ENCODE assay signal across 14 mouse cellular contexts in genomic region chr7:16172586-16173140, GRCm38 (mm10). TPM values are rescaled to one million over a fixed set of nuclear protein-coding genes. Genes with fewer than 3 reads are reported as not detected.
DNase-seq lines count a peak whose midpoint lies in the region; ATAC-seq lines count a peak whose summit lies in the region.
"Had no signal": no experiment of that assay in that cellular context is flagged by ENCODE, and none has a peak within 500 bp of the region (broad histone marks: within the 10 kb centered on the region; RNA-seq: fewer than 3 reads in every experiment).

No protein-coding gene starts in this region.

- H3K4me1 ChIP-seq in kidney, embryonic 14.5 days (ENCODE audit: control insufficient read depth, insufficient read depth, low read length): peaks cover 20% of the 10 kb centered on the region
- H3K4me1 ChIP-seq in embryonic facial prominence, embryonic 12.5 days: peaks cover 13% of the 10 kb centered on the region
- H3K4me1 ChIP-seq in hindbrain, embryonic 16.5 days (ENCODE audit: control insufficient read depth, insufficient read depth, low read depth, low read length): peaks cover 35% of the 10 kb centered on the region
- peaks cover 29% of the 10 kb centered on the region for H3K4me1 ChIP-seq in neural tube, embryonic 14.5 days (ENCODE audit: control insufficient read depth, insufficient read depth, low read length)

- H3K9me3 ChIP-seq in kidney, embryonic 14.5 days (ENCODE audit: control insufficient read depth, low read length): peaks cover 4% of the 10 kb centered on the region; the same call in 1 of the 2 replicates
- peaks cover 5% of the 10 kb centered on the region; the same call in 1 of the 2 replicates for H3K9me3 ChIP-seq in embryonic facial prominence, embryonic 12.5 days
- peaks cover 7% of the 10 kb centered on the region for H3K9me3 ChIP-seq in hindbrain, embryonic 16.5 days (ENCODE audit: control insufficient read depth, low read length)
- no peaks in the 10 kb centered on the region for H3K9me3 ChIP-seq in neural tube, embryonic 14.5 days (ENCODE audit: control insufficient read depth, low read length)
- H3K9me3 ChIP-seq: intestine, embryonic 15.5 days had no signal

- H3K27ac ChIP-seq in kidney, embryonic 14.5 days (ENCODE audit: low read depth, low read length): no peak overlapping the region
- H3K27ac ChIP-seq in embryonic facial prominence, embryonic 12.5 days: 0 out of 2 replicates have a peak overlapping the region, but pooled peaks have one; percentile 30
- H3K27ac ChIP-seq in hindbrain, embryonic 16.5 days (ENCODE audit: low read depth, low read length): peak overlapping the region; percentile 61
- H3K27ac ChIP-seq in neural tube, embryonic 14.5 days (ENCODE audit: low read depth, low read length): peak overlapping the region; percentile 90
- H3K27ac ChIP-seq: heart, embryonic 13.5 days; intestine, embryonic 15.5 days; stomach, postnatal 0 days had no signal

- intact Hi-C loops in heart, postnatal 25 days (cut with DNase I): no loop called here

- 27% methylated on average over 1 of the region's 1 CpGs for WGBS in kidney, embryonic 14.5 days
- WGBS in embryonic facial prominence, embryonic 12.5 days: 50% methylated on average over 1 of the region's 1 CpGs
- WGBS in hindbrain, embryonic 16.5 days: 13% methylated on average over 1 of the region's 1 CpGs
- whole genome bisulfite sequencing in neural tube, embryonic 14.5 days: 0% methylated on average over 1 of the region's 1 CpGs

- no peaks in the 10 kb centered on the region for H3K36me3 ChIP-seq in kidney, embryonic 14.5 days (ENCODE audit: control insufficient read depth, insufficient read depth, low read length)
- no peaks in the 10 kb centered on the region for H3K36me3 ChIP-seq in embryonic facial prominence, embryonic 12.5 days
- peaks cover 1% of the 10 kb centered on the region; the same call in 1 of the 2 replicates for H3K36me3 ChIP-seq in hindbrain, embryonic 16.5 days (ENCODE audit: control insufficient read depth, insufficient read depth, low read length)
- peaks cover 2% of the 10 kb centered on the region; the same call in 1 of the 2 replicates for H3K36me3 ChIP-seq in neural tube, embryonic 14.5 days (ENCODE audit: control insufficient read depth, insufficient read depth, low read length)
- H3K36me3 ChIP-seq: heart, embryonic 13.5 days; intestine, embryonic 15.5 days had no signal

- ATAC-seq in kidney, embryonic 14.5 days (ENCODE audit: low FRiP score, low TSS enrichment): peak; percentile 15
- ATAC-seq in embryonic facial prominence, embryonic 12.5 days (ENCODE audit: insufficient number of reproducible peaks, insufficient read depth, low FRiP score, low TSS enrichment): no peak
- ATAC-seq in hindbrain, embryonic 16.5 days: 0 out of 2 replicates have a peak, but pooled peaks have one; percentile 3
- ATAC-seq in neural tube, embryonic 14.5 days (ENCODE audit: low read depth): peak; percentile 14
- ATAC-seq: intestine, embryonic 15.5 days; lung, postnatal 0 days had no signal

- no peak overlapping the region; the same call in 1 of the 2 replicates for H3K4me2 ChIP-seq in kidney, embryonic 14.5 days (replicated peaks; ENCODE audit: low read depth, low read length)
- H3K4me2 ChIP-seq in embryonic facial prominence, embryonic 12.5 days (replicated peaks): no peak overlapping the region
- H3K4me2 ChIP-seq in hindbrain, embryonic 16.5 days (ENCODE audit: low read length): no peak overlapping the region
- H3K4me2 ChIP-seq in neural tube, embryonic 14.5 days (ENCODE audit: low read depth, low read length): no peak overlapping the region
- H3K4me2 ChIP-seq: heart, embryonic 13.5 days; intestine, embryonic 15.5 days had no signal

- no peaks in the 10 kb centered on the region for H3K27me3 ChIP-seq in kidney, embryonic 14.5 days (ENCODE audit: control insufficient read depth, insufficient read depth, low read length)
- H3K27me3 ChIP-seq in embryonic facial prominence, embryonic 12.5 days: peaks cover 5% of the 10 kb centered on the region; the same call in 1 of the 2 replicates
- no peaks in the 10 kb centered on the region for H3K27me3 ChIP-seq in hindbrain, embryonic 16.5 days (replicated peaks; ENCODE audit: control insufficient read depth, insufficient read depth, low read length)
- no peaks in the 10 kb centered on the region for H3K27me3 ChIP-seq in neural tube, embryonic 14.5 days (ENCODE audit: control insufficient read depth, insufficient read depth, low read length)
- H3K27me3 ChIP-seq: intestine, embryonic 15.5 days had no signal

- H3K4me3 ChIP-seq in kidney, embryonic 14.5 days (ENCODE audit: low read length): no peak overlapping the region
- H3K4me3 ChIP-seq in embryonic facial prominence, embryonic 12.5 days: no peak overlapping the region
- H3K4me3 ChIP-seq in hindbrain, embryonic 16.5 days (ENCODE audit: low read length): no peak overlapping the region
- no peak overlapping the region for H3K4me3 ChIP-seq in neural tube, embryonic 14.5 days (ENCODE audit: low read depth, low read length)
- H3K4me3 ChIP-seq: heart, embryonic 13.5 days; intestine, embryonic 15.5 days had no signal

- H3K9ac ChIP-seq in kidney, embryonic 14.5 days (ENCODE audit: low read depth, low read length): no peak overlapping the region
- 0 out of 2 replicates have a peak overlapping the region, but pooled peaks have one; percentile 27 for H3K9ac ChIP-seq in embryonic facial prominence, embryonic 12.5 days
- peak overlapping the region; percentile 47 for H3K9ac ChIP-seq in hindbrain, embryonic 16.5 days (ENCODE audit: low read depth, low read length)
- H3K9ac ChIP-seq in neural tube, embryonic 14.5 days (replicated peaks; ENCODE audit: low read depth, low read length): no peak overlapping the region
- H3K9ac ChIP-seq: heart, embryonic 13.5 days; intestine, embryonic 15.5 days had no signal

- no peak for DNase-seq in kidney, postnatal 10 days
- no peak for DNase-seq in adrenal gland, postnatal 4 days (ENCODE audit: low spot score in 2 of 2)
- DNase-seq in heart, postnatal 25 days (ENCODE audit: low spot score): no peak
- DNase-seq: gastrocnemius, postnatal 36 days had no signal

RNA-seq across cellular contexts. Expression of gene Meis3, which starts 2.2 kb away (rescaled TPM):
- 26.1 and 28.0 TPM in 2 replicates for polyA plus RNA-seq in kidney, embryonic 14.5 days (2014; fragmentation: Nextera tagmentation; extraction: Ambion mirVana)
- polyA plus RNA-seq in embryonic facial prominence, embryonic 12.5 days (2016; fragmentation: Nextera tagmentation; extraction: Ambion mirVana): 48.8 and 58.5 TPM in 2 replicates
- polyA plus RNA-seq in hindbrain, embryonic 16.5 days (2015; fragmentation: Nextera tagmentation; extraction: Ambion mirVana): 96.6 and 122 TPM in 2 replicates
- polyA plus RNA-seq in neural tube, embryonic 14.5 days (2014; fragmentation: Nextera tagmentation; extraction: Ambion mirVana): 122 and 127 TPM in 2 replicates
- 10 to 100 TPM; 18.8 to 22.0 TPM for total RNA-seq in adrenal gland, postnatal 4 days (2021)
- 1 to 10 TPM; 4.4 to 5.3 TPM for total RNA-seq in heart, postnatal 25 days (2021)
- total RNA-seq: common myeloid progenitor, adult 5-6 weeks had no signal

RNA-seq across cellular contexts. Expression of gene Slc8a2, which starts 43.0 kb away (rescaled TPM):
- polyA plus RNA-seq in kidney, embryonic 14.5 days (2014; fragmentation: Nextera tagmentation; extraction: Ambion mirVana): 0.21 and 0.24 TPM in 2 replicates
- 0.49 and 0.55 TPM in 2 replicates for polyA plus RNA-seq in embryonic facial prominence, embryonic 12.5 days (2016; fragmentation: Nextera tagmentation; extraction: Ambion mirVana)
- polyA plus RNA-seq in hindbrain, embryonic 16.5 days (2015; fragmentation: Nextera tagmentation; extraction: Ambion mirVana): 1.1 and 1.2 TPM in 2 replicates
- 1.5 and 2.0 TPM in 2 replicates for polyA plus RNA-seq in neural tube, embryonic 14.5 days (2014; fragmentation: Nextera tagmentation; extraction: Ambion mirVana)
- 1 to 10 TPM; 6.5 to 7.6 TPM for total RNA-seq in adrenal gland, postnatal 4 days (2021)
- total RNA-seq in heart, postnatal 25 days (2021): under 1 TPM; 0.68 to 0.70 TPM
- total RNA-seq: liver, adult 2 months had no signal

RNA-seq across cellular contexts. Expression of gene Dhx34, which starts 49.2 kb away (rescaled TPM):
- 8.5 and 13.0 TPM in 2 replicates for polyA plus RNA-seq in kidney, embryonic 14.5 days (2014; fragmentation: Nextera tagmentation; extraction: Ambion mirVana)
- 16.6 and 18.2 TPM in 2 replicates for polyA plus RNA-seq in embryonic facial prominence, embryonic 12.5 days (2016; fragmentation: Nextera tagmentation; extraction: Ambion mirVana)
- 9.6 and 13.3 TPM in 2 replicates for polyA plus RNA-seq in hindbrain, embryonic 16.5 days (2015; fragmentation: Nextera tagmentation; extraction: Ambion mirVana)
- polyA plus RNA-seq in neural tube, embryonic 14.5 days (2014; fragmentation: Nextera tagmentation; extraction: Ambion mirVana): 6.8 and 8.6 TPM in 2 replicates
- total RNA-seq in adrenal gland, postnatal 4 days (2021): 10 to 100 TPM; 20.9 to 21.9 TPM
- 1 to 10 TPM; 8.3 TPM for total RNA-seq in heart, postnatal 25 days (2021)

RNA-seq across cellular contexts. Expression of gene Kptn, which starts 53.0 kb away (rescaled TPM):
- polyA plus RNA-seq in kidney, embryonic 14.5 days (2014; fragmentation: Nextera tagmentation; extraction: Ambion mirVana): 25.1 and 29.2 TPM in 2 replicates
- 38.7 and 41.4 TPM in 2 replicates for polyA plus RNA-seq in embryonic facial prominence, embryonic 12.5 days (2016; fragmentation: Nextera tagmentation; extraction: Ambion mirVana)
- polyA plus RNA-seq in hindbrain, embryonic 16.5 days (2015; fragmentation: Nextera tagmentation; extraction: Ambion mirVana): 48.3 and 49.8 TPM in 2 replicates
- polyA plus RNA-seq in neural tube, embryonic 14.5 days (2014; fragmentation: Nextera tagmentation; extraction: Ambion mirVana): 39.0 and 39.5 TPM in 2 replicates
- 10 to 100 TPM; 29.1 to 29.3 TPM for total RNA-seq in adrenal gland, postnatal 4 days (2021)
- total RNA-seq in heart, postnatal 25 days (2021): 10 to 100 TPM; 22.9 to 24.3 TPM

Comparison
In these comparisons a context has a peak if more than half of its experiments do, and no peak if none do; other contexts are left out.
1. H3K9ac ChIP-seq: peak in embryonic facial prominence, embryonic 12.5 days (single experiment) and hindbrain, embryonic 16.5 days (single experiment); none in kidney, embryonic 14.5 days (single experiment) and neural tube, embryonic 14.5 days (single experiment).